Mouse (Mus musculus) ES-Bruce4 (cell line): ENCODE results near the gene Rif1. TPM values are rescaled to one million over a fixed set of nuclear protein-coding genes. Genes with fewer than 3 reads are reported as not detected.

Experiments used
- H3K27ac ChIP-seq: 2 replicates; pipeline ENCODE4 v1.5.1; 2012; ENCODE audit warnings: low read length, inconsistent platforms; ENCODE audit not compliant: insufficient read depth
- H3K27me3 ChIP-seq: 2 replicates; pipeline ENCODE4 v1.6.1; 2012; ENCODE audit warnings: mild to moderate bottlenecking, low read length, inconsistent platforms; ENCODE audit not compliant: control insufficient read depth, poor library complexity, insufficient read depth, severe bottlenecking
- H3K36me3 ChIP-seq: 2 replicates; pipeline ENCODE4 v1.6.1; 2012; ENCODE audit warnings: inconsistent platforms, mild to moderate bottlenecking, low read length, moderate library complexity; ENCODE audit not compliant: control insufficient read depth, poor library complexity, insufficient read depth, severe bottlenecking
- H3K4me1 ChIP-seq: one replicate; pipeline ENCODE4 v1.8.1; 2011; ENCODE audit warnings: low read length; ENCODE audit not compliant: control insufficient read depth, insufficient read depth
- H3K4me3 ChIP-seq: 2 replicates; pipeline ENCODE4 v1.5.1; 2011; ENCODE audit warnings: low read depth, mild to moderate bottlenecking, low read length
- H3K9ac ChIP-seq: 2 replicates; pipeline ENCODE4 v1.6.1; 2012; ENCODE audit warnings: low read depth, mild to moderate bottlenecking, inconsistent platforms; ENCODE audit not compliant: poor library complexity, severe bottlenecking
- H3K9me3 ChIP-seq: replicated peaks from 2 replicates; pipeline ENCODE4 v1.6.1; 2012; ENCODE audit warnings: mild to moderate bottlenecking, low read length, inconsistent platforms; ENCODE audit not compliant: control insufficient read depth, poor library complexity, insufficient read depth, severe bottlenecking
- CTCF ChIP-seq: IDR thresholded peaks from one replicate; pipeline ENCODE4 v1.8.1; 2011; ENCODE audit warnings: low read depth, low read length
- EP300 ChIP-seq: IDR thresholded peaks from 2 replicates; pipeline ENCODE4 v1.6.1; 2011; ENCODE audit warnings: low read depth, low read length; ENCODE audit not compliant: insufficient read depth
- POLR2A ChIP-seq: IDR thresholded peaks from one replicate; pipeline ENCODE4 v1.8.1; 2011; ENCODE audit warnings: low read length; ENCODE audit not compliant: insufficient read depth
- polyA plus RNA-seq: library from polyadenylated mRNA; stranded (reverse); fragments of >200 nt; gene quantifications from 2 replicates; pipeline ENCODE4 v1.2.4, GENCODE M21; 2011; ENCODE audit warnings: low read depth; ENCODE audit not compliant: missing spikeins, insufficient read depth, insufficient read length

The Rif1 gene
- polyA plus RNA-seq, 1 experiment: 249 TPM

DNA sequence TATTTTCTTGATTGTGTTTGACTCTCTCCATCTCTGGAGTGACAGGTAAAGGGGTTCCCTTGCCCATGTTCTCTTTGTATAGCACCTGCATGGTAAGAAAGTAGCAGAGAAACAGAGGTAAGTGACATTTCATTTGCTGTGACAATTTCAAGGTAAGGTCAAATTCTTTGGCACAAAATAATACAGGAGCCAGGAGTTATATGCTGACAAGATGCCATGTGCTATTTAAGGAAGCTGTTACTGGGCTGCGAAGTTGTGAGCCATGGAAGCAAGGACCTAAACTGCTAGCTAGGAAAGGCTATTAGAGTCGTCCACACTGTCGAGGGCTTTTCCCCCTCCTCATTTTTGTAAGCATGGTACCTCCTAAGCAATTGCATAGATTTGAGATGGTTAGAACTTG lies 80.4 kb downstream of the Rif1 start:
- no peak for TF ChIP-seq CTCF
- TF ChIP-seq POLR2A: no peak
- TF ChIP-seq EP300: no peak
- no peak overlapping the region for H3K4me3 ChIP-seq
- H3K27me3 ChIP-seq: 0 out of 2 replicates have a peak, but pooled peaks cover 1% of the 10 kb centered on the region
- H3K9me3 ChIP-seq: no peaks in the 10 kb centered on the region
- H3K36me3 ChIP-seq: no peaks in the 10 kb centered on the region
- no peaks in the 10 kb centered on the region for H3K4me1 ChIP-seq
- no peak overlapping the region for H3K27ac ChIP-seq
- H3K9ac ChIP-seq: no peak overlapping the region

DNA sequence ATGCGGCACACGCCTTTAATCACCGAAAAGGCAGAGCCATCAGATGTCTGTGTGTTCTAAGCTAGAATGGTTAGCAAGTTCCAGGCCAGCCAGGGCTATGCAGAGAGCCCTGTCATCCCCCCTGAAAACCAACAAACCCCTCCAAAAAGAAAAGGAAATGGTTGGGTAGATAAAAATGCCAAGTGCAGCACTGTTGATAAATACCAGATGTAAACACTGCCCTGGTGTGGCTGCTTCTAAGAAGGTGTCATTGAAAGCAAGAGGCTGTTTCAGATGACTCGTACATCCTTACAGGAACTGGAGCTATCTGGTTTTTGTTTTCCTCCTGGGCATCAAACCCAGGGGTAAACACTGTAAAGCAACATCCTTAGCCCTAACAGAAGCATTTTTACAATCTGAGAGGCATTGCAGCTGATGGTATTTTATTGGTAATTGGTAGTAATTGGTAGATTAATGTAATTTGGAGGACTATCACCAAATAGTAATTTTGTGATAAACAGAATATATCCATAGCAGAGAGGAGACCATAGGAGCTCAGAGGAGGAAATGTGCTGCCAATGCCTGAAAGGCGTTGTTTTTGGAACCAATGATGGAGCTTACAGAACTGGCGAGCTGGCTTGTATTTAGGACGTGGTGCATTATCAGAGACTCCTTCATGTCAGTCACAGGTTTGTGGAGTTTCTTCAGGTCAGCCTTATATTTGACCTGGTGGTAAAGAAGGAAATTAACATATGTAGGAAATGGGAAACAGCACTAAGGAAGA lies 96.8 kb downstream of the Rif1 start:
- Histone ChIP-seq H3K27me3 (no peaks in the 10 kb centered on the region), H3K9ac (no peak overlapping the region), H3K4me1 (no peaks in the 10 kb centered on the region), H3K4me3 (no peak overlapping the region), H3K9me3 (no peaks in the 10 kb centered on the region), H3K36me3 (no peaks in the 10 kb centered on the region), H3K27ac (no peak overlapping the region)
- no peak for TF ChIP-seq POLR2A
- TF ChIP-seq CTCF: no peak
- TF ChIP-seq EP300: no peak

Other genes starting within 250 kb of the Rif1 start
- 4.3 and 4.8 TPM in 2 replicates for gene Rbm43, start 137.7 kb upstream of the Rif1 start, polyA plus RNA-seq
- 3.6 and 4.5 TPM in 2 replicates for gene Nmi, start 99.3 kb upstream of the Rif1 start, polyA plus RNA-seq
- 2.1 and 2.8 TPM in 2 replicates for gene Tnfaip6, start 34.8 kb upstream of the Rif1 start, polyA plus RNA-seq